In genomic region chr6:22097709-22098108, GRCm38 (mm10) we compare ENCODE assay signal across 8 mouse cellular contexts.
DNase-seq lines count a peak whose midpoint lies in the region; ATAC-seq and TF ChIP-seq lines count a peak whose summit lies in the region.
"Had no signal": no experiment of that assay in that cellular context is flagged by ENCODE, and none has a peak within 500 bp of the region (broad histone marks: within the 10 kb centered on the region; RNA-seq: fewer than 3 reads in every experiment).

No protein-coding gene starts in this region.

- H3K27me3 ChIP-seq in kidney, embryonic 14.5 days (ENCODE audit: control insufficient read depth, insufficient read depth, low read length): no peaks in the 10 kb centered on the region
- H3K27me3 ChIP-seq in MEL (ENCODE audit: control insufficient read depth in 1 of 2, insufficient read depth in 2 of 2, low read length in 2 of 2): 0 out of 4 replicates have a peak, but pooled peaks cover 0 to 2% of the 10 kb centered on the region in 2 experiments
- no peaks in the 10 kb centered on the region for H3K27me3 ChIP-seq in stomach, postnatal 0 days (ENCODE audit: control insufficient read depth, insufficient read depth, low read length)
- H3K27me3 ChIP-seq: embryonic facial prominence, embryonic 13.5 days had no signal

- H3K36me3 ChIP-seq in kidney, embryonic 14.5 days (ENCODE audit: control insufficient read depth, insufficient read depth, low read length): peaks cover 8% of the 10 kb centered on the region; the same call in 1 of the 2 replicates
- H3K36me3 ChIP-seq in MEL (ENCODE audit: control insufficient read depth in 1 of 2, insufficient read depth in 2 of 2, low read length in 2 of 2): peaks cover 0 to 2% of the 10 kb centered on the region in 2 experiments; a peak in 1 of 4 replicates
- H3K36me3 ChIP-seq in stomach, postnatal 0 days (ENCODE audit: control insufficient read depth, insufficient read depth, low read length): no peaks in the 10 kb centered on the region

- peak; percentile 6 to 28 for DNase-seq in kidney, adult 8-10 months
- DNase-seq in MEL (ENCODE audit: low read depth, low spot score): peak; percentile 57
- peak; percentile 46 for DNase-seq in adrenal gland, postnatal 14 days
- DNase-seq in left cerebral cortex, postnatal 14 days (ENCODE audit: low spot score in 2 of 2): peak; percentile 76 to 77
- DNase-seq in stomach, postnatal 0 days (ENCODE audit: low spot score): peak; percentile 19

- no peak for TF ChIP-seq POLR2A in MEL (IDR thresholded peaks at IDR 0.05; ENCODE audit: control insufficient read depth in 1 of 2, insufficient read depth in 1 of 2, low read depth in 1 of 2, low read length in 2 of 2, poor library complexity in 1 of 2)

- peak in 2 of 3 experiments; percentile 31 to 68; a peak in 4 of 6 replicates for TF ChIP-seq CTCF in MEL (IDR thresholded peaks at IDR 0.05 in 2 of 3, conservative IDR thresholded peaks at IDR 0.05 in 1 of 3; ENCODE audit: control insufficient read depth in 1 of 3, insufficient read depth in 1 of 3, low read depth in 2 of 3, low read length in 3 of 3, poor library complexity in 1 of 3, severe bottlenecking in 1 of 3)
- TF ChIP-seq CTCF in stomach, postnatal 0 days (IDR thresholded peaks at IDR 0.05; ENCODE audit: low read depth): peak; percentile 71

- H3K4me3 ChIP-seq in kidney, embryonic 14.5 days (ENCODE audit: low read length): no peak overlapping the region
- no peak overlapping the region for H3K4me3 ChIP-seq in MEL (ENCODE audit: control insufficient read depth in 1 of 2, insufficient read depth in 1 of 2, low read depth in 2 of 2, low read length in 2 of 2)
- no peak overlapping the region for H3K4me3 ChIP-seq in stomach, postnatal 0 days (ENCODE audit: low read depth, low read length)
- H3K4me3 ChIP-seq: embryonic facial prominence, embryonic 13.5 days had no signal

- WGBS in kidney, embryonic 14.5 days: 44% methylated on average over 2 of the region's 2 CpGs
- WGBS in stomach, postnatal 0 days: 33% methylated on average over 2 of the region's 2 CpGs

- no peak overlapping the region for H3K27ac ChIP-seq in kidney, embryonic 14.5 days (ENCODE audit: low read depth, low read length)
- no peak overlapping the region for H3K27ac ChIP-seq in MEL (ENCODE audit: control insufficient read depth, low read depth, low read length)
- no peak overlapping the region for H3K27ac ChIP-seq in stomach, postnatal 0 days (replicated peaks)
- H3K27ac ChIP-seq: embryonic facial prominence, embryonic 13.5 days had no signal

- no peaks in the 10 kb centered on the region for H3K79me2 ChIP-seq in MEL (ENCODE audit: control insufficient read depth, insufficient read depth, low read length, poor library complexity)

- no peak for TF ChIP-seq EP300 in MEL (IDR thresholded peaks at IDR 0.05; ENCODE audit: low read depth in 1 of 2, low read length in 2 of 2)
- TF ChIP-seq EP300 in stomach, postnatal 0 days (optimal IDR thresholded peaks at IDR 0.05): no peak

- H3K4me1 ChIP-seq in kidney, embryonic 14.5 days (ENCODE audit: control insufficient read depth, insufficient read depth, low read length): no peaks in the 10 kb centered on the region
- H3K4me1 ChIP-seq in MEL (ENCODE audit: control insufficient read depth in 1 of 2, insufficient read depth in 2 of 2, low read length in 2 of 2): no peaks in the 10 kb centered on the region
- H3K4me1 ChIP-seq in stomach, postnatal 0 days (replicated peaks; ENCODE audit: control insufficient read depth, insufficient read depth): no peaks in the 10 kb centered on the region; the same call in 1 of the 2 replicates
- H3K4me1 ChIP-seq: embryonic facial prominence, embryonic 13.5 days had no signal

- H3K4me2 ChIP-seq in kidney, embryonic 14.5 days (replicated peaks; ENCODE audit: low read depth, low read length): no peak overlapping the region
- no peak overlapping the region for H3K4me2 ChIP-seq in stomach, postnatal 0 days (replicated peaks; ENCODE audit: low read depth)
- H3K4me2 ChIP-seq: embryonic facial prominence, embryonic 13.5 days had no signal

- no peak overlapping the region for H3K9ac ChIP-seq in kidney, embryonic 14.5 days (ENCODE audit: low read depth, low read length)
- H3K9ac ChIP-seq in MEL (ENCODE audit: control insufficient read depth, low read depth, low read length, poor library complexity, severe bottlenecking): no peak overlapping the region
- no peak overlapping the region for H3K9ac ChIP-seq in stomach, postnatal 0 days (ENCODE audit: low read length)
- H3K9ac ChIP-seq: embryonic facial prominence, embryonic 13.5 days had no signal

- ATAC-seq in kidney, embryonic 14.5 days (ENCODE audit: low FRiP score, low TSS enrichment): no peak
- 0 out of 2 replicates have a peak, but pooled peaks have one; percentile 42 for ATAC-seq in granulocyte monocyte progenitor cell, adult 5-6 weeks (replicated peaks; ENCODE audit: poor library complexity, severe bottlenecking)
- no peak for ATAC-seq in stomach, postnatal 0 days (ENCODE audit: low FRiP score, low TSS enrichment)

- no peaks in the 10 kb centered on the region for H3K9me3 ChIP-seq in kidney, embryonic 14.5 days (ENCODE audit: control insufficient read depth, low read length)
- H3K9me3 ChIP-seq in MEL (replicated peaks; ENCODE audit: insufficient read depth, low read length): no peaks in the 10 kb centered on the region
- no peaks in the 10 kb centered on the region for H3K9me3 ChIP-seq in stomach, postnatal 0 days (ENCODE audit: control insufficient read depth, low read length)
- H3K9me3 ChIP-seq: embryonic facial prominence, embryonic 13.5 days had no signal

- peak; percentile 67 for TF ChIP-seq RAD21 in MEL (IDR thresholded peaks at IDR 0.05; ENCODE audit: low read depth, low read length)

- intact Hi-C loops in left cerebral cortex, postnatal 14 days (cut with DNase I): no loop called here

TF ChIP-seq in MEL, 35 proteins besides CTCF, POLR2A, EP300 and RAD21:
- TF ChIP-seq MEF2A (IDR thresholded peaks at IDR 0.05; ENCODE audit: extremely low read depth, insufficient replicate concordance, low read depth, low read length, poor library complexity, severe bottlenecking): no peak
- TF ChIP-seq GATA1 (IDR thresholded peaks at IDR 0.05; ENCODE audit: low read depth, low read length): peak; percentile 69
- no peak for TF ChIP-seq MAFK (IDR thresholded peaks at IDR 0.05; ENCODE audit: borderline replicate concordance, low read depth, low read length)
- TF ChIP-seq SMC3 (IDR thresholded peaks at IDR 0.05; ENCODE audit: low read depth, low read length): peak; percentile 55
TF ChIP-seq in MEL: peak in this region for 2.

Comparison
In these comparisons a context has a peak if more than half of its experiments do, and no peak if none do; other contexts are left out.
1. DNase-seq: peak in every context shown above with its lines; median percentile 76 in left cerebral cortex, postnatal 14 days; 57 in MEL; 46 in adrenal gland, postnatal 14 days; 19 in stomach, postnatal 0 days; 17 in kidney, adult 8-10 months.